Mouse (Mus musculus): ENCODE measurements around the gene Hs2st1.

- no peak for TF ChIP-seq CTCF (IDR thresholded peaks at IDR 0.05; ENCODE audit: insufficient read depth, low read depth, low read length)
- no peak for TF ChIP-seq POLR2A (IDR thresholded peaks at IDR 0.05; ENCODE audit: insufficient read depth, low read depth, low read length)
Measured at GRCm38 (mm10) chr3:144432143-144432577, 137.8 kb downstream of the Hs2st1 start.

Measured in olfactory bulb, adult 2 months (tissue).